In the genomic region with DNA sequence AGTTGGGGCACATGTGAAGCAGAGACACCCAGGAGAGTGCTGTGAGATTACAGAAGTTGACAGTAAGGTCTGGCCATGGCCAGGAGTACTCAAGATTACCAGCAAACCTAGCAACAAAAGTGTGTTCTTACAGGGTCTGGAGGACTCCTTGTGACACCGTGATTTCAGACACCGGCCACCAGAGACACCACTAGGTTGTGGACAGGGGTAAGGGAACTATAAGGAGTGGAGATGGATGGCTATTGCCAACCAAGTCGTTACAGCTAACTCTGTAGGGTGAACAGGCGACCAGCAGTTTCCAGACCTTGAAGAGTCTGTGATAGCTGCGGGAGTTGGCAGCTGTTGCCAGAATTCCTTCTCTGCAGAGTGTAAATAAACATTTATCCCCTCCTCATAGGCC, we compare ENCODE assay signal across 22 mouse cellular contexts. TPM values are rescaled to one million over a fixed set of nuclear protein-coding genes. Genes with fewer than 3 reads are reported as not detected.
"Had no signal": no experiment of that assay in that cellular context is flagged by ENCODE, and none has a peak within 500 bp of the region (broad histone marks: within the 10 kb centered on the region; RNA-seq: fewer than 3 reads in every experiment).

No protein-coding gene starts in this region.

- H3K9ac ChIP-seq: liver, embryonic 13.5 days; liver, embryonic 15.5 days; liver, postnatal 0 days; midbrain, embryonic 13.5 days; neural tube, embryonic 13.5 days; neural tube, embryonic 15.5 days had no signal

- H3K4me3 ChIP-seq: liver, embryonic 13.5 days; liver, embryonic 15.5 days; midbrain, embryonic 13.5 days; myocyte; neural tube, embryonic 13.5 days; neural tube, embryonic 15.5 days had no signal

- H3K36me3 ChIP-seq: liver, embryonic 13.5 days; liver, embryonic 15.5 days; midbrain, embryonic 13.5 days; neural tube, embryonic 13.5 days; neural tube, embryonic 15.5 days had no signal

- H3K4me2 ChIP-seq: liver, embryonic 13.5 days; liver, embryonic 15.5 days; midbrain, embryonic 11.5 days; midbrain, embryonic 13.5 days; neural tube, embryonic 13.5 days; neural tube, embryonic 15.5 days had no signal

- H3K4me1 ChIP-seq: midbrain, embryonic 13.5 days; neural tube, embryonic 13.5 days; neural tube, embryonic 15.5 days had no signal

- H3K27me3 ChIP-seq: midbrain, embryonic 13.5 days; neural tube, embryonic 13.5 days; neural tube, embryonic 15.5 days had no signal

- H3K9me3 ChIP-seq: liver, embryonic 13.5 days; liver, embryonic 15.5 days; midbrain, embryonic 13.5 days; neural tube, embryonic 13.5 days; neural tube, embryonic 15.5 days had no signal

- ATAC-seq: liver, postnatal 0 days; midbrain, embryonic 13.5 days; midbrain, embryonic 16.5 days had no signal

- H3K27ac ChIP-seq: liver, embryonic 13.5 days; liver, embryonic 15.5 days; macrophage; midbrain, embryonic 13.5 days; neural tube, embryonic 13.5 days; neural tube, embryonic 15.5 days had no signal

- DNase-seq: liver, embryonic 13.5 days; liver, postnatal 0 days; lung, adult 2 months; lung, postnatal 10 days; lung, postnatal 36 days; retina, postnatal 1 day; right cerebral cortex, adult 18-20 months; right cerebral cortex, postnatal 25 days; right cerebral cortex, postnatal 4 days; spleen, adult 18-20 months; thymus, adult 18-20 months; thymus, postnatal 14 days; thymus, postnatal 36 days had no signal

RNA-seq across cellular contexts. Expression of a gene that starts 54.4 kb away (rescaled TPM):
- total RNA-seq: megakaryocyte progenitor cell, adult 5-6 weeks had no signal
- polyA plus RNA-seq: liver, embryonic 13.5 days; liver, postnatal 0 days; macrophage had no signal
